Mouse (Mus musculus) MN1 (cell line): ENCODE results near the gene Evl.

Experiments
- DNase-seq: peaks from one replicate; pipeline ENCODE4 v3.0.0-alpha.2; 2016; ENCODE audit warnings: low spot score

The Evl gene

GRCm38 (mm10) chr12:108651053-108651660 lies 96.6 kb downstream of the Evl start:
- DNase-seq: no peak

GRCm38 (mm10) chr12:108653358-108654335 lies 99.1 kb downstream of the Evl start:
- no peak for DNase-seq

GRCm38 (mm10) chr12:108657350-108657749 lies 102.8 kb downstream of the Evl start:
- no peak for DNase-seq

- DNase-seq: peak; percentile 14
These were observed 114.2 kb downstream of the Evl start for GRCm38 (mm10) chr12:108668606-108669235.

- DNase-seq: no peak
These were observed 117.0 kb downstream of the Evl start for GRCm38 (mm10) chr12:108671541-108671940.

- DNase-seq: no peak
These were observed 118.4 kb downstream of the Evl start for GRCm38 (mm10) chr12:108672908-108673307.

GRCm38 (mm10) chr12:108673546-108673945 lies 119.0 kb downstream of the Evl start:
- DNase-seq: no peak

- no peak for DNase-seq
These were observed 120.0 kb downstream of the Evl start for GRCm38 (mm10) chr12:108674502-108674901.

- no peak for DNase-seq
These were observed 120.4 kb downstream of the Evl start for GRCm38 (mm10) chr12:108674916-108675315.

- DNase-seq: no peak
These were observed 121.3 kb downstream of the Evl start for GRCm38 (mm10) chr12:108675614-108676401.

GRCm38 (mm10) chr12:108677116-108677515 lies 122.6 kb downstream of the Evl start:
- no peak for DNase-seq

GRCm38 (mm10) chr12:108678366-108678765 lies 123.8 kb downstream of the Evl start:
- DNase-seq: no peak

GRCm38 (mm10) chr12:108680861-108681260 lies 126.3 kb downstream of the Evl start:
- no peak for DNase-seq

- DNase-seq: no peak
These were observed 127.9 kb downstream of the Evl start for GRCm38 (mm10) chr12:108682240-108683023.

GRCm38 (mm10) chr12:108686463-108686862 lies 131.9 kb downstream of the Evl start:
- no peak for DNase-seq

- DNase-seq: peak; percentile 13
These were observed 132.4 kb downstream of the Evl start for GRCm38 (mm10) chr12:108686926-108687325.

- DNase-seq: no peak
These were observed 134.6 kb downstream of the Evl start for GRCm38 (mm10) chr12:108689167-108689566.

- DNase-seq: no peak
These were observed 136.0 kb downstream of the Evl start for GRCm38 (mm10) chr12:108690529-108690928.

GRCm38 (mm10) chr12:108693592-108693991 lies 139.1 kb downstream of the Evl start:
- DNase-seq: no peak

GRCm38 (mm10) chr12:108694223-108694622 lies 139.7 kb downstream of the Evl start:
- DNase-seq: no peak
